Mouse (Mus musculus) urinary bladder, postnatal 4 days (tissue): ENCODE data around the gene Rasa3.

Experiments
- DNase-seq, 2 experiments: peaks; one replicate each; pipeline ENCODE4 v3.0.0; 2021 to 2022; ENCODE audit warnings: low spot score in 2 of 2

Gene Rasa3

GRCm38 (mm10) chr8:13677413-13677883, at the start of gene Rasa3:
Gene Rasa3 (minus strand): TSS chr8:13677603.
- DNase-seq: peak; percentile 94

DNA sequence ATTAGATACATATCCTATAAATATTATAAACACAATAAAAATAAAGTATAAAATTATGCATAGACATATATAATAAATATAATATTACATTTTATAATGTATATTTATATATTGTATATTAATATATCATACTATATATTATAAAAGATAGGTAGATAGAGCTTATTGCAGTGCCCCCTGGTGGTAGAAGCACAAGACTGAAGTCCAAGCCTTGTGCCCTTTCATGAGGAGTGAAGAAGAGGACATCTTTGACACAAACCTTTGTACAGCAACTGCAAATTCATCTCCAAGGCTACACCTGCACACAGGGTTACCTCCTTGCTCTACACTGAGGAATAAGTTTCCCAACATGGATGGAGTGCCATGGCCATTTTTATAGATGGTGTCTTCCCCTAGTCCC, 48.3 kb upstream of the Rasa3 start:
- peak in 1 of 2 experiments; percentile 61 for DNase-seq

DNA sequence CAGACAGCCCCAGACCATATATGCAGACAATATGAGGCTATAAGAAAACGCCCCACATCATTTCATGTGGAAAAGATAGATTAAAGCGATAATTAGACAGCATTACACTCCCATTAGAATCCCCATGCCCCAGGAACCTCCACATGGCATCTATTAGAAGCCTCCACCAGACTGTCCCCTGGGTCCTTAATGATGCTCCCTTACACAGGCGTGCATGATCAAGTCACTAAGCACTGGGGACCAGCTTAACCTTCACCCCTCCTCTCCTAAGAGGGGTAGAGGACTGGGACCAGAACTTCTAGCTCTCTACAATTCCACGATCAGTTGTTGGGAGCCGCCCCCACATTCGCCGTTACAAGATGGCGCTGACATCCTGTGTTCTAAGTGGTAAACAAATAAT, 41.6 kb upstream of the Rasa3 start:
- peak in 1 of 2 experiments; percentile 4 for DNase-seq

DNA sequence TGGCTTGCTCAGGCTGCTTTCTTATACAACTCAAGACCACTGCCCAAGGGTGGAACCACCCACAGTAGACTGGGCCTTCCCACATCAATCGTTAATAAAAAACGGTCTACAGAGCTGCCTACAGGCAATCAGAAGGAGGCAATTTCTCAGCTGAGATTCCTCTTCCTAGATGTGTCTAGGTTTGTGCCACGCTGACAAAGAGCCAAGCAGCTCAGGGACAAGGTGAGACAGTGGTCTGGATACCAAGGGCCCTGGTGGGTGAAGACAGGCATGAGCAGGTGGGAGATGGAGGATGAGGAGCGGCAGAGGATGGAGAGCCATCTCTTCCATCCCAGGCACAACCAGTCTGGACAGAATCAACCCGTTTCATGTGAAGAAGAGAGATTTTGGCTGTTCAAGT, 31.1 kb upstream of the Rasa3 start:
- peak in 1 of 2 experiments; percentile 49 for DNase-seq

DNA sequence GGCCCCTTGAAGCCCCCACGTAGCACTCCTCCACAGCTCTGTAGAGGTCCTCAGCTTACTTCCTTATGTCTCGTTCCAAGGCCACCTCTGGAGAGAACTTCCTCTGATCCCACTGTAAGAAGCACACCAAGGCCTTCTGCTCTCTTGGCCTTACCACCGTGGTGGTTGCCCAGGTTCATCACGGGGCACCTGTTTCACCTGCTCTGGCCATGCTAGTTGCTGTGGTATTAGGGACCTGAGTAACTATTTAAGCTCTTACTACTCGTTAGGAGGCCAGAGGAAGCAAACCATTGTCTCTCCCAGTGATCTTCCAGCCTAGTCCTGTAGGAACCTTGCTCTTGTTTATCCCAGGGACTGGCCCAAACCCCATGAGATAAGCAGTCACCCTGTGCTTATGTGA, 29.5 kb upstream of the Rasa3 start:
- no peak for DNase-seq

DNA sequence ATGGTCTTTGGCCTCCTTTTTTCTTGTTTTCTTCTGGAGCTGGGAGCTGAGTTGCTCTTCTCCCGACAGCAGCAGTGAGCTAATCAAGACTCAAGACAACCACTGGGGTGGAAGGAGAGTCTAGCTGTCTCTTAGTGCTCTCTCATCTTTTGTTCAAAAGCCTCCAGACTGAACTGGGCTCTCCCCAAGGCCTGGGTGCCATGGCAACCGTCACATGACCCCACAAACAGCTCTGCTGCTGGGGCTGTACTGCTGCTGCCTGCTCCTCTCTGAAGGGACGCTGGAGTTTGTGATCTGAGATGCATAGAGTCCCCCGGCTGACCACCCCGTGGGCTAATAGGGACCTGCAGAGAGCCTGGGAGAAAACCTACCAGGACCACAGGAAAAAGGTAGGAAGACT, 28.3 kb upstream of the Rasa3 start, which contains the start of gene Cfap97d2:
Gene Cfap97d2 (plus strand): TSS at position 222 of the 400 bp plus-strand sequence.
- DNase-seq: peak in 1 of 2 experiments; percentile 60

DNA sequence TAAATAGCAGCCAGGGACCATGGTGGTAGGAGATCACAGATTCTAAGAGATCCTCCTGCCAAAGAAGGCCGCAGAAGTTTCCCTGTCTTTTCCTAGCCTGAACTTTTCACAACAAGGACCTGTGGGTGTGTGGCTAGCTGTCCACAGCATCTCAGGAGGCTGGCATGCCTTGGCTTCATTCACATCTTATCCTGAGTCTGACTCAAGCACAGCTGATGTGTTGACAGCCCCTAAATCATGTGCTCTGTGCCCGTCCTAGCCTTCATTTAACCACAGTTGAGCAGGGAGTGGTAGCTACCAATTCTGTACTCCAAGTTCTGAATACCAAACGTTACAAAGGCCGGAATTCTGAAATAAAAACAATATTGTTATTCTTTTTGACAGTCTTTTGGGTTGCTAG, 26.9 kb upstream of the Rasa3 start:
- DNase-seq: peak in 1 of 2 experiments; percentile 36

- DNase-seq: peak in 1 of 2 experiments; percentile 56
Measured at GRCm38 (mm10) chr8:13703756-13704155, 26.4 kb upstream of the Rasa3 start.

- DNase-seq: peak in 1 of 2 experiments; percentile 14
Measured at GRCm38 (mm10) chr8:13702755-13703154, 25.4 kb upstream of the Rasa3 start.

- DNase-seq: no peak
Measured at GRCm38 (mm10) chr8:13699323-13699949, 22.0 kb upstream of the Rasa3 start.

- DNase-seq: no peak
Measured at GRCm38 (mm10) chr8:13698281-13698680, 20.9 kb upstream of the Rasa3 start.

DNA sequence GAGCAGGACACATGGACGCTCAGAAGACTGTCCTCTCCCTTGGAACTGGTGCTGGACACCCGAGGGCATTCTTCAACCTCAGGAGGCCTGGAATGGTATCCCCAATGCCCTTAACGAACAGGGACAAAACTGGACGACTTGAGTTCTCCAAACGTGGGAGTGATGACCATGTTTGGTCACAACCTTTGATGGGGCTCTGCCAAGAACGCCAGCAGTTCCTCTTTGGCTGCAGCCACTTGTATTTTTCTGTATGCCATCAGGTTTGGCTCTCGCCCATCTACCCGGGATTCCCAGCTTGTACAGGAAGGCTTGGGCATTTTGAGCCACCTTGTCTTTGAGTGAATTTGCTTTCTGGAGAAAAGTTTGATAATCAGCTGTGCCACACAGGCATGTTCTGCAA, 20.3 kb upstream of the Rasa3 start:
- no peak for DNase-seq

DNA sequence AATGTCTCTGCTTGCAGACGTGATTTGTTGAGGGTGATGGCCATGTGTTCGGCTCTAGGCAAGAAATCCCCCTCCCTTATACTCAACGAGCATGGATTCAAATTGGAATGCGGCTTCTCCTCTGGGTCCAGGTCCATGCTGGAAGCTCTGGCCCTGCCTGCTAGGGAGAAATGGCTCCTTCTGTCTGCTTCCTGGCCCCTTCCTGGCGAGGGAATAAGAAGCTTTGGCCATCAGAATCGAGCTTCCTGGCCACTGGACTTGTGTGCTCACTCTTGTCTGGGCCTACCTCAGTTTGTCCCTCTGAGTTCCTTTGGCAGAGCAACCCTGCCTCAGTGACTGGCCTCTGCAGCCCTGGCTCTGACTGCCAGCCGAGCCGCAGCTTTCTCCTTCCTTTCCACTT, 19.8 kb upstream of the Rasa3 start:
- no peak for DNase-seq

- DNase-seq: no peak
Measured at GRCm38 (mm10) chr8:13696157-13696556, 18.8 kb upstream of the Rasa3 start.

- DNase-seq: no peak
Measured at GRCm38 (mm10) chr8:13695203-13695867, 17.9 kb upstream of the Rasa3 start.

- DNase-seq: no peak
Measured at GRCm38 (mm10) chr8:13694735-13695134, 17.3 kb upstream of the Rasa3 start.

- DNase-seq: no peak
Measured at GRCm38 (mm10) chr8:13692302-13693066, 15.1 kb upstream of the Rasa3 start.

GRCm38 (mm10) chr8:13689331-13689730, 11.9 kb upstream of the Rasa3 start:
- no peak for DNase-seq

DNA sequence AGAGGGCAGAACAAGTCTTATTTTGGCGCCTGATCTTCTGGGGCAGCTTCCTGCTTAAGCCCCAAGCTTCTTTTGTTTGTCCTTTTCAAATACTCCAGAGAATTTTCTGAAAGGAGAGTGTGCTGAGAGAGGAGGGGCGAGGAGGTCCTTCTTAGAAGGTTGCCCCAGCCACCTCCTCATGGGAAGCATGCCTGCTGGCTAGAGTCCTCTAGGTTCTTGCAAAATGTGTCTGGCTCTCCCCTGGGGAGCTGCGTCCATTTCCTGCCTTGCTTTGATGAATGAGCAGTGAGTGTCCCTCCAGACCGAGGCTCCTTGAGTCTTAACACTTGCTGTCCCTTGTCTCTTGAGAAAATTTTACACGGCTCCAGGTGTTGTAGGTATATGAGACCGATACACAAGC, 11.1 kb upstream of the Rasa3 start:
- DNase-seq: peak in 1 of 2 experiments; percentile 29

- DNase-seq: no peak
Measured at GRCm38 (mm10) chr8:13687941-13688340, 10.5 kb upstream of the Rasa3 start.

GRCm38 (mm10) chr8:13687101-13687717, 9.8 kb upstream of the Rasa3 start:
- DNase-seq: no peak

DNA sequence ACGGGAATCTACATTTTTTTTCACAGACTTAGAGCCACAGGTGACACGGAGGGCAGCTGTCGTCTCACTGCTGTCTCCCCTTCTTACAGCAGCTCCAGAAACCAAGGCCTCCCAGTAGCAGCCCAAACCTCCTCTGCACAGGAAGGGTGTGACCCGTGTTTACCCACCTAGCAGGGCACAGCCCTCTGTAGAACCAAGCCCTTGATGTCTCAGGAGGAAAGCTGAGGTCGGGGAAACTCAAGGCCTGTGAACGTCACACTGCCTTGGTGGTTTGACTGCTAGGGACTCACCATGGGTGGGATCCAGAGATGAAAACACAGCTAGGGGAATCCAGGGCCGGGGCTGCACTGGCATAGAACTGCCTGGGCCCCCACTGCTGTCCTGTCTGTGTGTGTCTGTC, 9.0 kb upstream of the Rasa3 start:
- DNase-seq: no peak
